Mouse (Mus musculus): ENCODE data around the gene Fgfr2.

GRCm38 (mm10) chr7:130976305-130976935 is 2146.7 kb downstream of the Fgfr2 start:
- TF ChIP-seq CTCF (IDR thresholded peaks at IDR 0.05) (no peak), EP300 (IDR thresholded peaks at IDR 0.05) (no peak)
